Mouse (Mus musculus): ENCODE results near the gene Mylip.

The Mylip gene

GRCm38 (mm10) chr13:45429239-45429638 lies 39.7 kb downstream of the Mylip start:
- DNase-seq (ENCODE audit: low spot score): no peak

DNA sequence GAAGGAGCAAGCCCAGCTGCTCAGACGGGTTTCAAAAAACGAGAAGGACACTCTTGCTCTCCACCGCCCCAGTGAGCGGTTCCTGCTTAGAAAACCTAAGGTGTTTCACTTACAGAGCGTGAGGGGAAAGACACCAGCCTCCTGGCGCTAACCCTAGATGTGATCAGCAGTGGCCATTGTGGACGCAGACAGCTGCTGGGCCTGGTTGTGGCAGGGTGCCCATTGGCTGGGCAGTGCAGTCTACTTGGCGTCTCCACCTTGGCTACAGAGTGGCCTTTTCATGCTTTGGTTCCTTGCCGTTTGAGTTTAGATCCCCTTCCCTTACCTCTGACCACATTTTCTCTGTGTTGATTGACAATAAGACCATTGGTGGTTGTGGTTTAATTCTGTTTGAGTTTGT lies 47.6 kb downstream of the Mylip start:
- no peak for DNase-seq (ENCODE audit: low spot score)

GRCm38 (mm10) chr13:45438853-45439252 lies 49.3 kb downstream of the Mylip start:
- DNase-seq (ENCODE audit: low spot score): no peak

DNA sequence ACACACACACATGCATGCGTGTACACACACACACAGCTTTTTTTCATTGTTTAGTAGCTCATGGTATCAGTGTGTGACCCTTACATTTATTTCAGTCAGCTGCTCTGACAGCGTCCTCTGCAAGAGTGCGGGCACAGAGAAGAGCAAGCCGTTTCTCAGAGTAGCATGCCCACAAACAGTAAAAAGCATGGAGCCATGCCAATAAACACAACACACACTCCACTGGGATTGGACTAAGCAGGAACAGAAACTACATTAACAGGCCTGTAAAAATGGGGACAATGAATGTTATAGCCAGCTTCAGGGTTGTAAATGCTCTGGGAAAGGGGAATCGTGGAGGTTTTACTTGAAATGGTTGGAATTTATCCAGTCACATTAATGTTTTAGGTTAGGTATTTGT lies 50.7 kb downstream of the Mylip start:
- DNase-seq (ENCODE audit: low spot score): no peak

- peak; percentile 73 for DNase-seq (ENCODE audit: low spot score)
Observed at GRCm38 (mm10) chr13:45442451-45442850, 52.9 kb downstream of the Mylip start.

DNA sequence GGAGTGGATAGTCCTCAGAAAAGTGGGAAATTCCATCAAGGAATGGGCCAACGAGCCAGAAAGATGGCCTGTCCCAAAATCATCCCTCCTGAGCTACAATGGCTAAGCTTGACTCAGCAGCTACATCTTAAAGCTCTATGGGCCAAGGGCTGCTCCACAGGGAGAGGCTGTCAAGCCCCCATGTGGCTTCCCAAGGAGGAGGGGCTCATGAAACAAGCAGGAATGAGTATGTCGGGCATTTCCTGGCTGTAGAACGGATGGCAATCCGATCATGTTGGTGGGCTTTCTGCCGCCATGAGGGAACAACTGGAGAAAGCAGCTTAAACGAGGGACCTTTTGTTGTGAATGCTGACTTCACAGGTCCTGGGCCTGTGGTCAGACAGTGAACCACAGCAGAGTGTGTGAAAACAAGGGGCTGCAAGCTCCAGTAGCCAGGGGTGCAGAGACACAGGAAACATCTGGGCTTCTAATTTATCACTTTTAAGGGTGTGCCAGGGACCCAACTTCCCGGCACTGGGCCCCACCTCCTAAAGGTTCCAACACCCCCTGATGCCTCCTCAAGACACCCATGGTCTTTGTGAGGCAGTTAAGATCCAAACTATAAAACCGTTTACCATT lies 53.5 kb downstream of the Mylip start:
- DNase-seq (ENCODE audit: low spot score): no peak

DNA sequence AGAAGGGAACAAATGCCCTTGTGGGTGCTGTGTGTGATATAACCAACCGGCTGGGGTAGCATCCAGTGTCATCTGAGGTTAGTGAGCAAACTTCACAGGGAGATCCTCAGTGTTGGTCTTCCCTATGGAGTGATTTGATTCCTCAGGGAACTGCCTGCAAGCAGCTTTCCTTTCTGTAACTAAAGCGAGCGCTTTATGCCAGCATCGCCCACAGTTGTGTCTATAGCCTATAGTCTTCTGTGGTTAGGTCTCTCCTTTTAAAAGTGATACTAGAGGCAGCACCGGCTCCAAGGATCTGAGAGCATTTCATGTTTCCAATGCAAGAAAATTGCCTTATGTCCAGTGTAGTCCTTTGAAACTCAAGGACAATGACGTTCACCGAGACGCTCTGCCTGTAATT lies 54.7 kb downstream of the Mylip start:
- no peak for DNase-seq (ENCODE audit: low spot score)

- no peak for DNase-seq (ENCODE audit: low spot score)
Observed at GRCm38 (mm10) chr13:45444652-45445051, 55.1 kb downstream of the Mylip start.

- peak; percentile 68 for DNase-seq (ENCODE audit: low spot score)
Observed at GRCm38 (mm10) chr13:45446636-45447035, 57.1 kb downstream of the Mylip start.

- DNase-seq (ENCODE audit: low spot score): no peak
Observed at GRCm38 (mm10) chr13:45452437-45452836, 62.9 kb downstream of the Mylip start.

DNA sequence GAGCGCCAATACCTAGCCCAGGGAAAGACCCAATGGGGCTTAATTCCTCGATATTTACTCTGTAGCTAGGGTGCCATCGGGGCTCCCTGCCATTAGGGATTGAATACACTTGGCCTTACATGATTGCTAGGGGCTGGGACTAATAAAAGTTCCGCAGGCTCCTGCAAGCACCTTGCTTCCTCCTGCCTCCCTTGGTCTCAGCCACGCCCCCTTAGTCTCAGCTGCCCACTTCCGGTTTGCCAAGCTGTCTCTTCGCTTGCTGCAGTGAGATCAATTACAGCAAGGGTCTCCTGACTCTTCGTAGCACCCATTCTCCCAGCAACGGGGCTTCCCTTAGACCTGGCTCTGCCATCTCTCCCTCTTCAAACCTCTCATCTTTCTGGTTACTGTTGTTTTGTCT lies 63.5 kb downstream of the Mylip start:
- no peak for DNase-seq (ENCODE audit: low spot score)

- DNase-seq (ENCODE audit: low spot score): no peak
Observed at GRCm38 (mm10) chr13:45454044-45454443, 64.5 kb downstream of the Mylip start.

- DNase-seq (ENCODE audit: low spot score): no peak
Observed at GRCm38 (mm10) chr13:45454641-45455040, 65.1 kb downstream of the Mylip start.

DNA sequence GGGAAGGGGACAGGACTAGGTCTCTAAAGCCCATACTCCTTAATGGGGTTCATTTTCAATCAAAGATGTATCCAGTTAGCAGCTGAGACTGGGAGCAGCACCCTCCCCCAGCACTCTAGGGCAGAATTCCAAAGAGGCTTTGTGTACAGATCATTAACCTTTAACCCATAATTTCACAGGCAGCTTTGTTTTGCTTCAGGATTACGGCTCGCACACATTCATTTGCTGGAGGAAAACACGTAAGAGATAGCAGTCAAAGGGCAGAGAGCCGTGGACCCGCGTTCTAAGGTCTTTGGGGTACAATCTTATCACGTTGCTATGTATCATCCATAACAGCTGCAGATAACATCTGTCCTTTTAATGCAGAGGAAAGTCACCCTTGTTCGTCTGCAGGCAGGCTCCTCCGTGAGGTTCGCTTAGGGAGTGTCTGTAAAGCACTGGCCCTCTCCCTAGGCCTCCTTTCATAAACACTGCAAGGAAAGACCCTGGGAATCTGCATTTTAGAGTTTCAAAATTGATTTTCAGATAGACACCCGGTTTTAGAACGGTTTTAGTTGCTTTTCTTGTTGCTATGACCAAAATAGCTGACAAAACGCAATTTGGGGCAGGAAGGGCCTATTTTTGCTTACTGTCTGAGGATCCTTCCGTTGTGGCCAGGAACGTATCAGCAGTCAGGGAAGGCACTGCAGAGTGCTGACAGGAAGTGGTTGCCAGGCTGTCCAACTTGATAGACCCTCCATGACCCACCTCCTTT lies 65.7 kb downstream of the Mylip start:
- peak; percentile 82 for DNase-seq (ENCODE audit: low spot score)

DNA sequence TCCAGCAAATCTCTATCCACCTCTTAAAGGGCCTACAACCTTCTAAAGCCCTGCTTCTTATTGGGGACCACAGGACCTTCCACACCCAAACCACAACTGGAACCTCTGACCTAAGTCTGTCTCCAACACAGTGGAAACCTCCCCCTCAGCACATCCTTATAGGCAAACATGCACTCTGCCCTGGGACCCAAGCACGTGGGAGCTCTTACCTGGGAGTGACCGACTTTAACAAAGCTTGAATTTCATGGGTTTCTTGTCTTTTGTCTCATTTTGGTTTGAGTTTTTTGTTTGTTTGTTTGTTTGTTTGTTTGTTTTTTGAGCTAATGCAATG lies 66.3 kb downstream of the Mylip start:
- DNase-seq (ENCODE audit: low spot score): no peak

GRCm38 (mm10) chr13:45457459-45457858 lies 67.9 kb downstream of the Mylip start:
- DNase-seq (ENCODE audit: low spot score): no peak

- DNase-seq (ENCODE audit: low spot score): no peak
Observed at GRCm38 (mm10) chr13:45460177-45460576, 70.6 kb downstream of the Mylip start.

DNA sequence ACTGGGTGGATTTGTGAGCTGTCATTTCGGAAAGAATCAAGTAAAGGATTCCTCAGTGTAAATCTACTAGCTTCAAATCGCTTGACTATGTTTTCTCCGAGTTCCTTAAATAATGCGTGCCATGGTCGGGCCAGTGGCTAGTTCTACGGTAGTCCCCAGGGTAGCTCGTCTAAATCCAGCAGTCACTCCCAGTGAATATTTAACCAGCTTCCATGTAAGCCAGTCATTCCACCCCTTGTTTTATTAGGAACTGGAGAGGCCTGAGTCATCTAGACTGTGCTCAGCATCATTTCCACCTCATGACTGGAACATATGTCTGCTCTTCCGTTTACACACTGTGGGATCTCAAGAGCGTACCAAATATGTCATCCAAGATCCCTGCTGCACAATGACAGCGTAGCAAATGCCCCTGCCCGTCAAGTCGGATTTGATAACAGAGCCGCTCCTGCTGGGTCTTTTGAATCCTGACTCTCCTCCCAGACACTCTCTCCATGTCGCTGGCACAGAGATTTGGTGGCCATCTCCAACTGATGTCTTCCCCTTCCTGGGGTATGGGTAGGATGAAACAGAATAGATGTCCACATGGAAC lies 71.9 kb downstream of the Mylip start:
- DNase-seq (ENCODE audit: low spot score): no peak
